Mouse (Mus musculus) olfactory bulb, adult 2 months (tissue): ENCODE measurements around the gene S100a10.

Experiments
- CTCF ChIP-seq: fragments of 200-500 bp; IDR thresholded peaks from 2 replicates; pipeline ENCODE4 v1.5.1; 2012; ENCODE audit warnings: low read depth, mild to moderate bottlenecking, low read length, moderate library complexity; ENCODE audit not compliant: insufficient read depth
- POLR2A ChIP-seq: fragments of 200-500 bp; IDR thresholded peaks from 2 replicates; pipeline ENCODE4 v1.6.1; 2012; ENCODE audit warnings: mild to moderate bottlenecking, low read depth, low read length, moderate library complexity; ENCODE audit not compliant: insufficient read depth

DNA sequence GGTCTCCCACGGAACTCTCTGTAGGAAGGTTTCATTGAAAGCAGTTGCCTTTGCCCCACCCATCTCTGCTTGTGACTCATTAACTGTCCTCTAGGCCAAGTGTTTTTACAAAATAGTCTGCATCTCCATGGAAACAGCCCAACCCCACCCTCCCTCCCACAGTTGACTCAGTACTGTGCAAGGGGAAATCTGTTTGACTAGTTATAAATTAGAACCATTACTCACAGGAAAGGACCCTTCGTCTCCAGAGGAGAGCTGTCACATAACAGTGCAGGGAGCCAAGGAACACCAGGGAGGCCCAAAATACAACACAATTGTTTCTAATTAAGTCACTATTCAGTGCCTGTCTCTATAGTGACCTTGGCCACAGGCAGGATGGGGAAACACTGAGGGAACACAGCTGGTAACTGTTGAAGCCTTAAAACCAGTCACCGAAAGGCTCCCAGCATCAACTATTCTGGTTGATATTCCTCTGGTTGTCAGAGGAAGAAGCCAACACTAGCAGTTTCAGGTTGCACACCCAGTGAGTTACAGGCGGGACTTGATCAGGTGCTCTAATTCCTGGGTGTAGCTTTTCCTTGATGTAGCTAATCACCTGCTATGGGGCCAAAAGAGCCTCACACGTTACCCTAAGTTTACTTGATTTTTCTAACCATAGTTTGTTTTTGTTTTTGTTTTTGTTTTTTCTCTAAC lies 42.5 kb downstream of the S100a10 start:
- TF ChIP-seq POLR2A, result no peak
- no peak for TF ChIP-seq CTCF
